Mouse (Mus musculus): ENCODE measurements at regions not wholly inside any gene's neighbourhood (a gene's known extent, or its start where the extent isn't known, plus 50 kb on each side); places are given as distances from the start of the nearest gene placed in this dataset.

GRCm38 (mm10) chr13:43852888-43853287, 68.3 kb downstream of the Cd83 start:
- DNase-seq: no peak

DNA sequence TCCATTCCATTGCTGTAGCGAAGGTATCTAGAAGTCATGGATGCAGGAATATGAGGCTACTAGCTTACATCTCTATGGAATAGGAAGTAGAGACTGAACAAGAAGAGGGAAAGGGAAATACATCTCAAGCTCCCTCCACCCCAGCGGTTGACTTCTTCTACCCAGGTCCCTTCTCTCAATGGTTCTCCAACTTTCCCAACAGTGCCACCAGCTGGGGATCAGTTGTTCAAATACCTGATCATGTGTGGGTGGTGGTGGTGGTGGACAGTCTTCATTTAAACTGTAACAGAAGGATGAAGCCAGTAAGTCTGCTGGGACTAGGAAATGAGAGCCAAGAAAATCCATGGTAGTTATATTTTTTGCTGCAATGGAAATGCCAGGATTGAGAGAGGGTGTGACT, 70.4 kb downstream of the Cd83 start:
- no peak for DNase-seq

DNA sequence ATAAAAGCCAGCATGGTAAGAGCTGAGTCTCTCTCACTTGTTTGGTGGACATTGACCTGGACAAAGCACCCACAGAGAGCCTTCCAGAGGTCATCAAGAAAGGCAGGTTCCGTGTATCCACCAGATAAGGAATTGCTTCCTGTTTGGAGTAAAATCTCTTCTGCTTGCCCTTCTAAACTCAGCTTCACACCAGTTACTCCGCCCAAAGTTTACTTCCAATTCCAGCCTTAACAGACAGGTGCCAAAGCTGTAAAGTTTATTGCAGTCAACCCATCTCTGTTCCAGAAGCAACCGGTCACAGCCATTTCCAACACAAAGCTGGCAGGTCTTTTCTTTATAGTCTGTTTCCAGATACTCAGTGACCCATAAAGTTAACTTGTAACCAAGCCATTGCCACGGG, 76.4 kb downstream of the Cd83 start:
- DNase-seq: no peak

GRCm38 (mm10) chr13:43861424-43861823, 76.8 kb downstream of the Cd83 start:
- no peak for DNase-seq

DNA sequence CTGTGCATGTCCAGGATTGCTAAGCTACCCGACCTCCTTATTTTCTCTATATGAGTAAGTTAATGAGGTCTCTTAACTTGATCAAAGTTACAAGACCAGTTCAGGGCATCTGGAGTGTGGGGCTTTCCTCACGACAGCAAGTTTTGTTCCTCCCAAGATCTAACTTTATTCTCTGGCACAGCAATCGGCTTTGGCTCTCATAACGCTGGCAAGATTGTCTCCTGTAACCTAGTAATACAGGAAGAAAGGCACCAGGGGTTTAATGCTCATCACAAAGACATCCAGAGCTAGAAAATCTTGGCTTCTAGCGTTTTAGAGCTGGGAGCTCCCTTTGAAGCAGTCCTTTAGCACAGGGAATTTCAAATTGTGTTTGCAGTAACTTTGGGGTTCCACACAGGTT, 77.5 kb downstream of the Cd83 start:
- peak; percentile 71 for DNase-seq

DNA sequence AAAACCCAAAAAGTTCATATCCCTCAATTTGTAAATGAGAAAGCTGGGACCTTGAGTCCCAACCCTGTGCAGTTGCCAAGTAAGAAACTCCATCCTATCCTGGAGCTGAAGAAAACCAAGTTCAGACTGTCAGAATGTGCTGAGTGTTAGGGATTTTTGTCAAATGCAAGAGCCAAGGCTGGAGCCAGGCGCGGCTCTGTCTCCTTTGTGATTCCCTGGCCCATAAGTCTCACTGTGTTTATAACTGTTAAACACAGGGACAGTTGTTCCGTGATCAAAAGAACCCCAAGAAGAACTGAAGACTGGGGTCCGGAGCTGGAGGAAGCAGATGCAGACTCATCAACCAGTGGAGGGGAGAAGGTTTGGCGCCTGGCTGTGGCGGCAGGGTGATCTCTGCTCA, 78.0 kb downstream of the Cd83 start:
- DNase-seq: peak; percentile 84

GRCm38 (mm10) chr13:43863581-43864100, 79.1 kb downstream of the Cd83 start:
- DNase-seq: peak; percentile 91

- peak; percentile 100 for DNase-seq
Observed at GRCm38 (mm10) chr13:43864153-43864861, 79.7 kb downstream of the Cd83 start.

DNA sequence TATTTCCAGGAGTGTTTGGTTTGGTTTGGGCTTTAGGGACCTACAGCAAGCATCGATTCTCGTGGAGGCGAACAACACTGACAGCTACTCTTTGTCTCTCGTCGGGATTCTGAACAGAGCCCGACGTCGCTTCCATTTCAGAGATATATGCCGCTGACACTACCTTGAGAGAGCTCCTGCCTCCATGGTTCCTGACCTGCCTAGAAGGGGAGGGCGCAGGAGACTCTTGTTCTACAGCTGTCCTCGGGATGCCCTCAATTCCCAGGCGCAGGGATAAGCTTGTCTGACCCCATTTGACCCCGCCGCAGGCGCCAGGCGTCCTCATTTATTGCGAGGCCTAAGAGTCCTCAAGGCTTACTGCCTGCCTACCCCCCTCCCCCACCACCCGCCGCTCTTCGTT, 80.5 kb downstream of the Cd83 start:
- DNase-seq: peak; percentile 96

- DNase-seq: no peak
Observed at GRCm38 (mm10) chr13:43875895-43876294, 91.3 kb downstream of the Cd83 start.

GRCm38 (mm10) chr13:43887284-43887683, 102.7 kb downstream of the Cd83 start:
- DNase-seq: peak; percentile 88

GRCm38 (mm10) chr13:43891928-43892327, 107.4 kb downstream of the Cd83 start:
- DNase-seq: peak; percentile 87

DNA sequence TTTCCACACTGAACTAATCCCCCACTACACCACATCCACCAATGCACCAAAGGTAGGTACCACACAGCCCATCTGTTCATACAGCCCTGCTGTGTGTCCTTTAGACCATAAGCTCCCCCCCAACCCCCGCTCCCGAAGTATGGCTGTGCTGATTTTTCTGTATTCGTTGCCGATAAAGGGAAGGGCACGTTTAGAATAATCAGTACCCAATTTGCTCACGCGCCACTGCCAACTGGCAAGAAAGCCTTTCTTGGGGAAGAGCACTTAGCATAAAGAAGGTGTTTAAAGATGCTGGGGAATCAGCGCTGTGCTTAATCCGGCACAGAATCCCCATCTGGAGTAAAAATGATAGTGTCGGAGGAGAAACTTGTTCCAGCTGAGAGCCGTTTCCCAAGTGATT, 111.4 kb downstream of the Cd83 start:
- DNase-seq: no peak

DNA sequence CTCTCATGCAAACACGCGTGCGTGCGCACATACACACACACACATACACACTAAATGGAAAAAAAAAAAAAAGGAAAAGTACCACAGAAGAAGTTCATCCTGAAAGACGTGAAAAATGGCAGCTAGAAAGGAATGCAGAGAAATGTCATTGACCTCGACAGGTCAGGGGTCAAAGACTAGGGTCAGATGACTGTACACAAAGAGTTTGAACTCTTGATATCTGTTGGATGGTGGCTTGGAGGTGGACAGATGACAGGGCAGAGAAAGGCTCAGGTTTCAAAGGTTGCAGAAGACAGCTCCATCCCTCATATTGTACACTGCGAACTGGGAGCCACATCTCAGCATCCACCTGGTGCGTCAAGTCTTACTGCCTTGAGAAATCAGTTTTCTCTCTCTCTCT, 112.5 kb downstream of the Cd83 start:
- DNase-seq: no peak

- no peak for DNase-seq
Observed at GRCm38 (mm10) chr13:43898555-43899258, 114.1 kb downstream of the Cd83 start.

DNA sequence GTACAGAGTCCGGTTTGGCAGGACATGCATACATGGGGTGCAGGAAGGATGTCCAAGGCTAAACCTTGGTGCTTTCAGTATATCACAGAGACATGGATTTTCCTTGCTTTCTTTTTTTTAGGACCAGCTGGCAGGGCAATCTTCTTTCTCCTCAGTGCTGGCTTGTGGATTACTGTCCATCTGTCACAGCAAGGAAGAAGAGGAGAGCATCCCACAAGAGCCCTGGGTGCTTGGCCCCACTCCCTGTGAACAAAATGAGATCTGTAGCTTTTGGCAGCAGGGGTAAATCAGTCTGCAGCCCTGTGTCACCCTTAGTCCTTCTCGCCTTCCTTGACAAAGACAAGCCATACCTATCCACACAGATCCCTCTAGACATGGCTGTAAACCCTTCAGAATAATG, 115.5 kb downstream of the Cd83 start:
- peak; percentile 79 for DNase-seq

DNA sequence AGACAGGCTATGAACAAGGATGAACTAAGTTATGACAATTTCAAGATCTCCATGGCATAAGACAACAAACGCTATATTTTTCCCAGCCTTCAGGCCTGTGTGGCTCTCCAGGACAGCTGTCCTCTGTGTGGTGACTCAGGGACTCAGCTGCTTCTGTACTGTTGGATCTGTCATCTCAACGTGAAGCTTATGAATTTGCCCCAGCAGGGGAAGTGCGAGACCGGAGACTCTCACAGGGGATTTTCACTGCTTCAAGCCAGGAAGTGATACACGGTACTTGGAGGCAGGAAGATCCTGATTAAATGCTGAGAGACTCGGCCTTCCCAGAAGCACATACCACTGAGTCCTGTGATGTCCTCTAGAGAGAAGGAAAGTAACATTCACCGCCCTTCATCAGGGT, 116.2 kb downstream of the Cd83 start:
- DNase-seq: peak; percentile 96

DNA sequence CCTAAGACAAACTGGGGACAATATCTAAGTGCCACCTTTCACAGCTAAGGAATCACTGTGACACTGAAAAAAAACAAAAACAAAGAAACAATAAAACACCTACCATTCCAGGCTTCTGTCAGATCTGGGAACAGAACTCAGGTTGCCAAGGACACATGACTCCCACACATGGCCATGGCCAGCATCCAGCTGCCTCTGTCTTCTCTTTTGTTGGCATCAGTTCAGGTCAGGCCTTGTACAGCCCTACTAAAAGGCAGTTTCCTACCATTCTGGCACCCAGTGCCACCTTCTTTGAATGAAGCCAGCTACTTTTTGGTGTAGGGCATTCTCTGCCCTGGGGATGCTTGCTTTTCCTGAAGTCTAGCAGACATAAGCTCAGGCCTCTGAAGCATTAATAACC, 118.8 kb downstream of the Cd83 start:
- peak; percentile 95 for DNase-seq

- DNase-seq: no peak
Observed at GRCm38 (mm10) chr13:43904291-43904690, 119.7 kb downstream of the Cd83 start.

GRCm38 (mm10) chr13:43906241-43906640, 121.7 kb downstream of the Cd83 start:
- no peak for DNase-seq

DNA sequence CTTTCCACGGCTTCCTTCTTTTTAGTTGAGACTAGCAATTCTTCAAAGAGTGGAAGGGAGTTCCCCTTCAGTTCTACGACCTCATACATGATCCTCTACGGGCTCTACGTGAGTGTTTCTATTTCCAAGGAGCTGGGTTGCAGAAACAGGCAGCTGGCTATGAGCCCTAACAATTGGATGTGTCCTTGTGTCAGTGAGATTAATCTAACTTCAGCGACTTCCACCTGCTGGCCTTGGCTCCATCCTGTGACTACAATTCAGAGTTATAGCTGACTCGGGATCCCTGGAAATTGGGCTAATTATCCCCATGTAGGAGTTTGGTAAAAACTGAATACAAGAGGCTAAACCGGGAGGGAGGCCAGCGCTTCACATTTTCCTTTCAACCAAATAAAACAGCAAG, 122.8 kb downstream of the Cd83 start:
- peak; percentile 91 for DNase-seq

DNA sequence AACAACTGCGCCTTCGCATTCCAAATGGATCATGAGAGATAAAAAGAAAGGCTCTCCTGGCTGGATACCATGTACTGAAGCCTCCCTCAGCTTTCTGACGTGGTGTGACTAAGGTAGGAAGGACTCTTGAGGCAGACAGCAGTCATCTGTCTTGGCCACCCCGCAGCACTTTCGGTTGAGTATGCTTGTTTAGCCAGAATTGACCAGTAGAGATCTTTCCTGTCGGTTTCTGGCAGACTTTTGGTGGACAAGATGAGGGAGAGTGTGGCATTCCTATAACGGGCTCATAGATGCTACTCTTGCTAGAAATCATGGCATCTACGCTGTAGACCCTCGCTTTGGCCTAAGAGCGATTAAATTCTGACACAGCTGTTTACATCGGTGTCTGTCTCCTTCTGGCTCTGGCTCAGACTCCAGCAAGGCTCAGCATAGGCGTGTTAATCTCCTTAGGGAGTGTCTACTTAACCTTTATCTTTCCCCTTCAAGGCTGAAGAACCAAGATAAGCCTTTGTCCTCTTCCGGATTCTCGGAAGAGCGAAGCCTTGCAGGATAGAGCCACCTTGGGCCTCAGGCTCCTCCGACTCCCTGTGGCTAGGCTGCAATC, 123.6 kb downstream of the Cd83 start:
- peak; percentile 96 for DNase-seq

DNA sequence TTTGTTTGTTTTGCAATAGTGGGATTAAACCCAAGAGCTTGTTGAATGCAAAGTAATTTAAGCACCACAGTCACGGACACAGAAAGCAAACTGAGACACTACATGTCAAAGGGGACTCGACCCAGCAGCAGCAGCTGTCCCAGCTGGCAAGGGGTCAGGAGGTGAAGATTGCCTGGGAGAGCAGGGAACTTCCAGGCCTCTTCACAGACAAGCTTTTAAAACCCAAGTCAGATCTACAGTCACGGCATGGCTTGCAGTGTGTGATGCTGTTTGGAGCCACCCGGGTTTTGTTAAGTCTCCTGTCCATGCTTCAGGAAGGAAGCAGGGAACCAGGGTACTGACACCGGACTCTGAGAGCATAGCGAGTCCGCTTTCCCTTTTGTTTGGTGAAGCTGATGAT, 125.4 kb downstream of the Cd83 start:
- DNase-seq: peak; percentile 90

DNA sequence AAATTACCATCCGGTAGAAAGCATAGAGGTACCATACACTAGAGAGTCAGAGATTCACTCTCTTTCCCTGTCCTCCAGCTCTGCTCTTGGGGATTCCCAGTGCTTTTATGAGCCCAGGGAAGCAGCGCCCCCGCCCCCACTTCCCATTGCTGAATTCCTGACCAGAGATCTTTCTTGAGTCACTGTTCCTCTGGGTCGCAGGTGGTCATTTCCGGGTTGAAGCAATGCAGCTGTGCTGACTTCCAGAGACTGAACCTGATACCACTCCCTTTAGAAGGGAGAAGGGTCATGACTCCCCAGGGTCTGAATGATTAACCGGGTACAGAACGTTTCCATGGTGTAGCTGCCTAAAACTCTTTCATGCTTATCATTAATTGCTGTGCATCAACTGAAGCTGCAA, 128.9 kb downstream of the Cd83 start:
- peak; percentile 92 for DNase-seq

All from heart, adult 11 months (tissue).